Mouse (Mus musculus): ENCODE measurements around the gene Cdk9.

DNA sequence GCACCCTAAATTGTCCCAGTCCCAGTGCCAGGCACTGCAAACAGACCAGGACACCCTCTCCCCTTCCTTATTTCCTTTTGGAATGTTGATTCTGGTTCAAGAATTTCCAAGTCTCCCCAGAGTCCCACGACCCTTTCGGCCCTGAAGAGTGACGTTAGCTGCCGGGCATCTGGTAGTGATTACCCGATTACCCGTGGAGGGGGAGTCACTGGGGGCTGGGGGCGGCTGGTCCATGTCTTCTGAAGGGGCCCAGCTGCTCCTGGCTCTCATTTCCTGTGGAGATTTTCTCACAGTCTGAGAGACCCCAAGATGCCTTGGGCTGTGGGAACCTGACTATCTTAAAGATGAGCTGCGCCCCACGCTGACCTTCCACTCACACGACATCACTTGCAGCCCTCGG is 18.0 kb upstream of the Cdk9 start:
- TF ChIP-seq ZC3H11A (IDR thresholded peaks at IDR 0.05; ENCODE audit: borderline replicate concordance, low read depth, low read length), result no peak
- TF ChIP-seq MAFK (IDR thresholded peaks at IDR 0.05; ENCODE audit: insufficient read depth, low read depth, low read length), result no peak
- no peak for TF ChIP-seq HCFC1 (IDR thresholded peaks at IDR 0.05; ENCODE audit: borderline replicate concordance, insufficient read depth, low read length)
- no peak for TF ChIP-seq CHD2 (IDR thresholded peaks at IDR 0.05; ENCODE audit: low read depth, low read length)
